Mouse (Mus musculus) heart, adult 2 months (tissue): ENCODE measurements around the gene Zfp286.

Source experiments
- CTCF ChIP-seq: fragments of 200-600 bp; IDR thresholded peaks from 2 replicates; pipeline ENCODE4 v1.8.1; 2022; ENCODE audit warnings: antibody characterized with exemption, mild to moderate bottlenecking, moderate library complexity
- POLR2A ChIP-seq: fragments of 200-500 bp; IDR thresholded peaks from 2 replicates; pipeline ENCODE4 v1.6.1; 2011; ENCODE audit warnings: mild to moderate bottlenecking, low read depth, low read length, control low read depth; ENCODE audit not compliant: insufficient read depth

GRCm38 (mm10) chr11:62758491-62758890, 30.8 kb downstream of the Zfp286 start:
- TF ChIP-seq CTCF: no peak
- TF ChIP-seq POLR2A: no peak
